Mouse (Mus musculus) CD4-positive, CD25-positive, alpha-beta regulatory T cell, adult 4 months (primary cell): ENCODE data around the gene Axdnd1. TPM values are rescaled to one million over a fixed set of nuclear protein-coding genes. Genes with fewer than 3 reads are reported as not detected.
A peak's percentile ranks its signal among the peaks of the same experiment; 100 is the strongest.
"Not testable (repeated sequence)": the region's sequence is repeated elsewhere in the genome, so short reads cannot be mapped to it uniquely, and the experiment has no call there.

Source experiments
- ATAC-seq: one replicate; pipeline ENCODE4 v1.8.0; 2017
- polyA plus RNA-seq, 2 experiments: library from polyadenylated mRNA; unstranded; fragments of 100-300 nt; shearing (Covaris generic); gene quantifications; one replicate each; pipeline ENCODE4 v1.2.1; 2017

Gene Axdnd1
- polyA plus RNA-seq, 2 experiments from 2014 or later, result 0.93 to 1.2 TPM

DNA sequence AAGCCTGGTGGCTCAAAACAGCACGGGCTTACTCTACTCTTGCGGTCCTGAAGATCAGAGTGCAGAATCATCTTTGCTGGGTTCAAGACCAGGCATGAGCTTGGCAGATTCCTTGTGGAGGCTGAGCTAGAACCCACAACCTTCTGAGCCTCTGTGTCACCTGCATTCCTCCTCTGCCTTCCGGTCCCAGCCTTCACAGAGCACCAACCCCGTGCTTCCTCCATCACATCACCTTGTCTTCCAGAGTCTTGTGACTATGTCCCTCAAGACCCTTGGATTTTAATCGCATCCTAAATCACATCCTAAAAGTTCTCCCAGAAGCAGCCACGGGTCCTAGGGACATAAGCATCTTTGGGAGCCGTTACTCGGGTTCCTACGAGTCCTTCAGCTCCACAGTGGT, 97.8 kb downstream of the Axdnd1 start:
- no peak for ATAC-seq

DNA sequence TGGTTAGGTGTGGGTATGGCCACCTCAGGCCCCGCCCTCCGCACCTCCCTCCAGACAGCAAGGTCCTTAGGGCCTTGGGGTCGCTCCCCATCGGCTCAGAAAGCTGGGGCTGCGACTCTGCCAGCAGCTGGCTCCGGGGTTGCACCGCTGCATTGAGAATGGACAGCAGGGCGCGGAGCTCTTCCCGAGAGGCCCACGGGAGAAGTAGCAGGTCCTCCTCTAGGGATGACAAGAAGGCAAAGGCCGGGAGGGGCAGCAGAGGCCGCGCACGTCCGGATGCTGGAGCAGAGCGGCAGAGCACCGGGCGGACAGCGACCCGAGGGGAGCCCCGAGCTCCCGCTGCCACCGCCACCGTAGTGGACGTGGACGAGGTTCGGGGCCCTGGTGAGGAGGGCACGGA, 110.3 kb downstream of the Axdnd1 start, which contains the start of gene Nphs2:
Gene Nphs2, plus strand, starts transcription at position 98 of the 400 bp plus-strand sequence.
- ATAC-seq, result no peak

DNA sequence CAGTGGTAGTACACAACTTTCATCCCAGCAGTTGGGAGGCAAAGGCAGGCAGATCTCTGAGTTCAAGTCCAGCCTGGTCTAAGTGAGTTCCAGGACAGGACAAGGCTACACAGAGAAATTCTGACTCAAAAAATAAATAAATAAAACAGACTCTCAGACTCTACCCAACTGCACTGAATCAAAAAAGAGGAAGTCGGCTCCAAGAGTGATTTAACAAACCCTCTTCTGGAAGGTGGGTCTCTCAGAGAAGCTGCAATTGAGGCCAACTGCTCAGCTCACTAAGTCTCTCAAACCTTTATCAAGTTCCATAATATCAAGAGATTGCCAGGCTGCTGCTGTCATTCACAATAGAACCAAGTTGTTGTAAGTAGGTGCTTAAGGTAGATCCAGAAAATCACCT, 112.4 kb downstream of the Axdnd1 start:
- no peak for ATAC-seq

DNA sequence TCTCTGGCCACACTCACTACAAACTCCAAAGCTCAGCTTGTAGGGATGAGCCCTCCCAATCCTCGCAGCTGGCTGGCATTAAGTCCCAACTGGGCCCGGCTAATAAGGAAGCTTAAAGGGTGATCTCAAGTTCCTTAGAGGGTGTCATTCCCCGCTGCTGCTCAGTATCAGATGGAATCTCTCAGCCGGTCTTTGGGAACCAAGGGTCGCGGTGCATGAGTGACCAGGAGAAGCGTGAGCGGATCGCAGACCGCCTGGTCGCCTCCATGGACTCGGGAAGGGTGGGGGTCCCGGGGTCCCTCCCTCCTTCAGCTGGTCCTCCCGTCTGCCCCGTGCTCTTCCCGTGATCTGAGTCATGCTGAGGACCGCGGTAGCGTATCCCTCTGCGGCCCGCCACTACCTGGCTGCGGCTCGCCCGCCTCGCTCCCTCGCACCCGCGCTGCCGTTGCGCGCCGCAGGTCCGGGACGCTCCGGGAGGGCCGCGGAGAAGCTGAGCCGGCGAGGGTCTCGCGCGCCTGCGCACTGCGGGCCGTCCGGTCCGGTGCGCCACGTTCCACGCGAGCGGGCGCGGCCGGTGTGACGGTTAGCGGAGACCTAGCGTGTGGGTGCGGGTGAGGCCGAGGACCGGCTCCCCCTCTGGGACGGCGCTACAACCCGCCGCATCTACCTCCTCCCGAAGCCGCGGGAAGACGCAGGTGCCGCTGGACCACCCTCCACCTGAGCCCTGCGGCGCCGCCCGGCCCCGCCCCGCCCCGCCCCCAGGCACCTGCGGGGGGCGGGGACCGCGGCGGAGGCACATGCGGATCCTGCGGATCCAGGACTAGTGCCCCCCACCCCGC, 117.8 kb downstream of the Axdnd1 start, which contains the start of gene Tdrd5:
Gene Tdrd5, minus strand, starts transcription at position 754 of the 839 bp plus-strand sequence.
- peak; percentile 14 for ATAC-seq

DNA sequence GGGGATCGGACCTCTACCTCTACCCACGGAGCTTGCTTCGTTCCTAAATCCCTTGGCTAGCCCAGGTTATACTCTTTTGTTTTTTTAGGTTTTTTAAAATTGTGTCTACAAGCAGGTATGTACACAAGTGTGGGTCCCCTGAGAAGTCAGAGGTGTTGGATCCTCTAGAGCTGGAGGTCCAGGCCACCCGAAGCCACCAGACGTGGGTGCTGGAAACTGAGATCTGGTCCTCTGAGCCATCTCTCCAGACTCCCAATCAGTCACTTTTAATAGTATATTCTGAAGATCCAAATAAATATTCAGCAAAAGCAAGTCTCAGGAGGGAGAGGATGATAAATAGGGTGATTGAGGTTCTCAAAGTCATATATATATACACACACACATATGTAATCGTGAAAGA, 130.9 kb downstream of the Axdnd1 start:
- no peak for ATAC-seq

DNA sequence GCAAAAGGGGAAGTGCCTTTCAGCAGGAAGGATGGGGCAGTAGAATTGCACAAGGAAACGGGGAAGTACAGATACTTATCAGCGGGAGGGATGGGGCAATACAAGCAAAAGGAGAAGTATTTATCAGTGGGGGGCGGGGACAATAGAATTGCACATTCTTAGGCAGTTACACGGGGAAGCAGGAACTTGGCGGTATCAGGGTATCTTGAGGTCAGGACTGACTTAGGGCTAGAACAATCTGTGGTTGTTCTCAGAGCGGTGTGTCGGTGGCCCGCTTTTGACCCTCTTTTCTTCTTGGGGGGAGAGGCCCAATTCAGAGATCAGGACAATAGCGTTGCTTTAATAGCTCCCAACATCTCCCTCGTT, 131.8 kb downstream of the Axdnd1 start:
- not testable (repeated sequence) for ATAC-seq

DNA sequence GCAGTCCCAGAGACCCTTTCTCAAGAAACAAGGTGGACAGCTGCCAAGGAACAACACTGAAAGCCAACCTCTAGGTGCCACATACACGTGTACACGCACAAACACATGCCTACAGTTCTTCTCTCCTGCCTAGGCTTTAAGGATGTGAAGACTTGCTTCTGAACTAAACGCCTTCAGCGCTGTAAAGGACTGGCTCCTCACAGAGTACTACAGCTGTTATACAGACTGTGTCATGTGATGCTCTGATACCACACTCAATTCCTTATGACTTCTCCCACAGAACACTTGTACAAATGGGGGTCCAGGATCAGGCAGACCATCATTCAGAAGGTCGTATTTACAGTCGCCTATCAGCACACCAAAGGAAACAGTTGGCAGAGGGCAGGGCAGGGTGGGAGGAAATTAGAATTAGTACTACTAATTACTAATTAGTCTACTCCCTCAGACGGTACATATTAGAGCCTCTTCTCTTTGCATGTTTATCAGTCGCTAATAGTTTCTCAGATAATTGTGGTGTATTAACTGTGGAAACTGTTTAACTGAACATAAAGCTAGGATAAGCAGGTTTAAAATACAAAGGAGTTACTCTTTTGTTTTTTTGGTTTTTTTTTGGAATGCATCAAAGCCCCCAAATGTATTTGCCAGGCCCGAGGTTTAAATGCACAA, 132.3 kb downstream of the Axdnd1 start:
- no peak for ATAC-seq

DNA sequence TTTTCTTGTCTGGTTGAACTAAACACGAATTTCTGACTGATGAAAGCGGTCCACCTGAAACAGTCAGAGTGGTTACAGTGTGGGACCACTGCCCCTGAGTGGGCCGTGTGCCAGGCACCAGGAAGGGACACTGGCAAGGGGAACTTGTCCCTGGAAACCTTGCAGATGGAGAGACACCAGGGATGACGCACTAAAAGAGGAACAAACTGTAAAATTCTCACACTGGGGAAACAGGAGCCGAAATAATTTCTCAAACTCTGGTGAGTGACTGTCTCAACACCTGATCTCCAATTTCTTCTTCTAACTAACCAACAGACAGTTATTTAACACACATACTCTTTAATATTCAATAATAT, 135.4 kb downstream of the Axdnd1 start:
- ATAC-seq, result no peak

DNA sequence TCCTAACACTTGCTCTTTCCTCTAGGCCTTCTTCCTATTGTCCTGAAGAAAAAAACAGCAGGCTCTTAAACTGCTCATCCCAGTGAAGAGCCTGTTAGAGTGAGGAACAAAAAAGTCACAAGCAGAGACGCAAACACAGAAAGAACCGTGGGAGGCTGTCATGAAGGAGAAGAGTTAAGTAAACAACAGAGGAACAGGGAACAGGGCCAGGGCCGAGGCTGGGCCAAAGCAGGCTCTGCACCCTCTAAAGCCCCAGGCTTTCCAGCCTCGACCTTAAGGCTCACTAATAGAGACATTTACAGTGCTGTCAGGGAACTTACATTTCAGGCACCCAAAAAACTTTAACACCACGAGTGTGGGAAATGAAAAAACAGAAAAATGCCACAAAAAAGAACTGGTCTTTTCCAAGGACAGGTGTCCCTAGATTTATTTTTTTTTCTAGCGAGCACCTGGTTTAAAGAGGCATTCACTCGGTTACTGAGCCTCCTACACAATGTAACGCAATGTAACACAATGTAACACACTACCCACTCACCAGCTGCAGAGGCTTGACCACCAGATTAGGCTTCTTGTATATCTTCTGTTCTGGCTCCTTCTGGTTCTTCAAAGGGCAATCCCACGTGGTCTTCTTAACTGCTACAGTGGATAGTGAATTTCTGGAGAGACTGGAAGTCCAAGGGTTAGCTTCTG, 136.0 kb downstream of the Axdnd1 start:
- ATAC-seq, result no peak

DNA sequence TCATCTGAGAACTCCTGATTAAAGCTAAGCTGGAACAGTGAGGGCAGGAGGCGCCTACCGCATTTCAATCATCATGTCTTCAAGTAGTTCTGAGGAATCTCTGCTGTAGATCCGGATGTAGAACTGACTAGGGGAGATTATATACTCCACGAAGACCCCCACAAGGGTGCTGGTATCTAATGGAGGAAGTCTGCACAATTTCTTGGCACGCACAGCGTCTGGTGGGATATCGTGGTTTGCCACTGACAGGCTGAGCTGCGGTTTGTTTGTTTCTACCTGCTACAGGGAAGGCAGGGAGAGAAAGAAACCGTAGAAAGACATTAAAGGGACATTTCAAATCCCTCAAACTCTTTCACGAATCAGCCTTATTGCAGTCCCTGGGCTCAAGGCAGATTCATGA, 136.8 kb downstream of the Axdnd1 start:
- ATAC-seq, result no peak

DNA sequence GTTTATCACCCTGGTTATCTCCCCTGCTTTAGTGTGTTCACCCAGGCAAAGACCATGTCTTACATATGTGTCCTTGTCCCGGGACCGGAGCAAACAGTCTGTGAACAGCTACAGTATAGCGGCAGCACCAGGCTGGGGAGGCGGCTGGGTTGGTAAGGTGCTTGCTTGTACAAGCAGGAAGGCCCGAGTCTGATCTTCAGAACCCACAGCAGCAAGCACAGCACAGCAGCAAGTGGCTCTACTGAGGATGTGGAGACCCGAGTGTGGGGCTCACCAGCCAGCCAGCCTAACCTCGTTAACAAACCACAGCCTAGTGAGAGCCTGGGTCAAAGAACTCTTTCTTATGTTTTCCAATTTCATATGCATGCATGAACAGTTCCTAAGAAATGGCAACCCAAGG, 140.8 kb downstream of the Axdnd1 start:
- ATAC-seq, result no peak

DNA sequence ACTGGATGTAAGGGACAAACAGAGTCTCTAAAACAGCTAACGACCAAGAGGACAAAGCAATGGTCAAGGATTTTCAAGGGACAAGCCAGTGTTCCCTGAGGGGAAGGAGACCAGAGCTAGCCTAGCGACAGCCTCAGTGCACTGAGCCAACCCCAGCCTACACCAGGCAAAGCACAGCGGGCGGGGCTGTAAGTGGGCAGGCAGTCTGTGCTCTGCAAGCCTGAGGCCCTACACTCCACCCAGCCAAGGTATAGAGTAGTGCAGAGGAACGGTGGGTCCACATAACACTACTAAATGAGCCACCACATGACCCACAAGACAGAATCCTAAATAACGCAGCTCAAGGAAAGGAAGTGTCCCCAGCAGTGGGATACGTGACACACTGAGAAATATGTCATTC, 147.3 kb downstream of the Axdnd1 start:
- no peak for ATAC-seq

Other genes starting within 250 kb of the Axdnd1 start
- gene Fam163a, start 216.1 kb downstream of the Axdnd1 start, polyA plus RNA-seq, result not detected
- not detected for gene Tdrd5, start 117.5 kb downstream of the Axdnd1 start, polyA plus RNA-seq
- gene Nphs2, start 110.4 kb downstream of the Axdnd1 start, polyA plus RNA-seq, result not detected
- 1,000 to 10,000 TPM; 2,130 to 3,550 TPM for gene Gm2000, start 55.1 kb downstream of the Axdnd1 start, polyA plus RNA-seq
- gene Soat1, start 53.2 kb upstream of the Axdnd1 start, polyA plus RNA-seq, result 10 to 100 TPM; 56.3 TPM
- 1 to 10 TPM in 1 of 2 experiments, under 1 TPM in 1; 0.66 to 4.8 TPM for gene Gm10031, start 102.9 kb upstream of the Axdnd1 start, polyA plus RNA-seq
- 1 to 10 TPM; 4.6 to 4.9 TPM for gene Abl2, start 137.6 kb upstream of the Axdnd1 start, polyA plus RNA-seq